Mouse (Mus musculus): ENCODE measurements around the gene Gfi1b.

DNA sequence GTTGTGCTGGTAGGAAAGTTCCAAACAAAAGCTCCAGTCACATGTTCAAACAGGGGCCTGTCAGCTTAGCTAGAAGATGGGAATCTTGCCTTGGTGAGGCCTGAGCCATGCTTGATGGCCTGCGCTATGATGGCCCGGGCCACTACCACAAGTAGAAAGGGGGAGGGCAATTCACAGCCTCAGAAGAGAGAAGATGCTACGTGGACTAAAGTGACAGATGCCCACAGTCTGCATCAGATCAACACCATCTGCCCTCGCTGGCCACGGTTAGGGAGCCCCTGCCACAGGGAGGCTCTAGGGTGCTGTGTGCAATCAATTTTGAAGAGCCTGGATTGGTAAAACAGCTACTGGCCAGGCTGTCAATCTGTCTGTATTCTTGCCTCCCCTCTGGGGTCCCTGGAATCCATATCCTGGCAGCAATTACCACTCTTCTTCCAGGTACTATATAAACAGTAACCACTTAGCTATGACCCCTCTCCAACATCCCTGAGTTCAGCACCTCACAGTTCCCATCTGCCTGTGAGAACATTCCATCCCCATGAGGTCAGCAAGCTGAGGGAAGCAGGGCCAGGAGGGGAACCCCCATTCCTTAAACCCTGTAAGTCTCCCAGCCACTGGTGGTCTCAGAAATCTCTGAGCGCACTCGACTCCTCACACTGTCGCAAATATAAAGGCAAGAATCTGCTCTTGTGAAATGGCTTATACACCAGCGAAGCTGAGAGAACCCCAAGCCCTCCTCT, 15.5 kb upstream of the Gfi1b start:
- no peak for TF ChIP-seq CTCF (IDR thresholded peaks at IDR 0.05; ENCODE audit: low read depth)
- TF ChIP-seq EP300 (IDR thresholded peaks at IDR 0.05; ENCODE audit: low read depth): no peak
